Comparison of ENCODE assay signal across 17 mouse cellular contexts in the genomic region with DNA sequence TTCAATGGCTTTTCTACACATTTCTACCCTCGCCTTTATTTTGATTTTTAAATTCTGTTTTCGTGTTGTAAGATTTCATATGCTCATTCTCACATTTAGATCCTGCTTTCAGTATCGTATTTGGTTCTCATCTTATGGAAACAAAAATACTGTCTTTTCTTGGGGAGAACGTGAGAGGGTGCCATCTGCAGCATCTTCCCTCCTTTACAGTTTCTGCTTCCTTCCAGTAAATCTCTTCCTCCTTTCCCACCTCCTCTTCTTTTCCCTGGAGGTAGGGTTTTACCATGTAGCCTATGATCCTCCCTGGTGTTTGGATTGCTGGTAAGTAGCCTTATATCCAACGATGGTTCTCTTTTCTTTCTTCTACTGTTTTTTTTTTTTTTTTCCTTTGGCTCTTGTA.
"Had no signal": no experiment of that assay in that cellular context is flagged by ENCODE, and none has a peak within 500 bp of the region (broad histone marks: within the 10 kb centered on the region; RNA-seq: fewer than 3 reads in every experiment).

No protein-coding gene starts in this region.

- DNase-seq: lung, adult 2 months; lung, postnatal 14 days; lung, postnatal 36 days; right cerebral cortex, postnatal 14 days; thymus, adult 2 months; thymus, postnatal 25 days; thymus, postnatal 4 days had no signal

- H3K4me3 ChIP-seq: liver, embryonic 15.5 days; lung, embryonic 15.5 days; megakaryocyte, embryonic 14.5 days; midbrain, embryonic 13.5 days; midbrain, embryonic 15.5 days; neural tube, embryonic 12.5 days; stomach, embryonic 15.5 days had no signal

- H3K4me1 ChIP-seq: liver, embryonic 15.5 days; lung, embryonic 15.5 days; midbrain, embryonic 13.5 days; midbrain, embryonic 15.5 days; neural tube, embryonic 12.5 days; stomach, embryonic 15.5 days had no signal

- H3K27ac ChIP-seq: liver, embryonic 15.5 days; lung, embryonic 15.5 days; macrophage; midbrain, embryonic 13.5 days; midbrain, embryonic 15.5 days; neural tube, embryonic 12.5 days; stomach, embryonic 15.5 days; stomach, postnatal 0 days had no signal

- ATAC-seq: lung, postnatal 0 days; midbrain, embryonic 13.5 days; midbrain, embryonic 15.5 days had no signal
